Mouse (Mus musculus) duodenum, adult 2 months (tissue): ENCODE data around the gene Rnf225. TPM values are rescaled to one million over a fixed set of nuclear protein-coding genes. Genes with fewer than 3 reads are reported as not detected.

Source experiments
- polyA plus RNA-seq: library from polyadenylated mRNA; depleted of rRNA; stranded (reverse); fragments of >200 nt; gene quantifications from 2 replicates; pipeline ENCODE4 v1.2.3, GENCODE M21; 2012; ENCODE audit warnings: low replicate concordance; rRNA removed

Gene Rnf225
- 0.14 and 0.33 TPM in 2 replicates for polyA plus RNA-seq

GRCm38 (mm10) chr7:12927191-12927680 is at the start of gene Rnf225:
TSS of gene Rnf225 (plus strand) at chr7:12927416.

GRCm38 (mm10) chr7:12880911-12881660 is 46.1 kb upstream of the Rnf225 start, which contains the start of gene Zfp128:
TSS of gene Zfp128 (plus strand) at chr7:12881177.

GRCm38 (mm10) chr7:12897655-12898410 is 29.4 kb upstream of the Rnf225 start, which contains the start of gene Zscan22:
TSS of gene Zscan22 (plus strand) at chr7:12897815.

GRCm38 (mm10) chr7:12921705-12922465 is 5.3 kb upstream of the Rnf225 start, which contains the start of gene Rps5:
TSS of gene Rps5 (plus strand) at chr7:12922290.

GRCm38 (mm10) chr7:12965678-12966091 is 38.5 kb downstream of the Rnf225 start, which contains the start of gene Zfp324:
TSS of gene Zfp324 (plus strand) at chr7:12965838.

GRCm38 (mm10) chr7:12977682-12978389 is 50.6 kb downstream of the Rnf225 start, which contains the start of gene Zfp446:
TSS of gene Zfp446 (plus strand) at chr7:12977848.

Other genes with a start within 250 kb of the Rnf225 start
- gene Vmn2r55, start 242.4 kb upstream of the Rnf225 start, polyA plus RNA-seq = not detected in 2 replicates
- gene Vmn2r56, start 192.4 kb upstream of the Rnf225 start, polyA plus RNA-seq = not detected in 2 replicates
- 0.25 and 0.32 TPM in 2 replicates for gene Zscan18, start 123.8 kb upstream of the Rnf225 start, polyA plus RNA-seq
- 0.04 and 0.11 TPM in 2 replicates for gene Zfp329, start 108.6 kb upstream of the Rnf225 start, polyA plus RNA-seq
- gene Zfp110, start 92.7 kb upstream of the Rnf225 start, polyA plus RNA-seq = 4.8 and 5.0 TPM in 2 replicates
- 0.16 TPM in 1 of 2 replicates, not detected in the other for gene Zfp128, start 46.2 kb upstream of the Rnf225 start, polyA plus RNA-seq
- gene Zscan22, start 29.6 kb upstream of the Rnf225 start, polyA plus RNA-seq = 3.3 and 4.4 TPM in 2 replicates
- 923 and 1,500 TPM in 2 replicates for gene Rps5, start 5.1 kb upstream of the Rnf225 start, polyA plus RNA-seq
- 2.2 and 3.4 TPM in 2 replicates for gene Zfp324, start 38.4 kb downstream of the Rnf225 start, polyA plus RNA-seq
- 1.6 and 2.4 TPM in 2 replicates for gene Zfp446, start 50.4 kb downstream of the Rnf225 start, polyA plus RNA-seq
- gene Slc27a5, start 70.8 kb downstream of the Rnf225 start, polyA plus RNA-seq = 0.53 and 1.1 TPM in 2 replicates
- gene Trim28, start 71.7 kb downstream of the Rnf225 start, polyA plus RNA-seq = 163 and 224 TPM in 2 replicates
- 40.6 and 44.7 TPM in 2 replicates for gene Zbtb45, start 82.6 kb downstream of the Rnf225 start, polyA plus RNA-seq
- 34.9 and 69.3 TPM in 2 replicates for gene Chmp2a, start 107.4 kb downstream of the Rnf225 start, polyA plus RNA-seq
- 110 and 111 TPM in 2 replicates for gene Ube2m, start 110.9 kb downstream of the Rnf225 start, polyA plus RNA-seq
- 1.1 and 1.6 TPM in 2 replicates for gene Mzf1, start 127.3 kb downstream of the Rnf225 start, polyA plus RNA-seq
- not detected in 2 replicates for gene Vmn1r85, start 167.8 kb downstream of the Rnf225 start, polyA plus RNA-seq
- not detected in 2 replicates for gene Vmn1r86, start 192.5 kb downstream of the Rnf225 start, polyA plus RNA-seq
- not detected in 2 replicates for gene Vmn1r87, start 212.7 kb downstream of the Rnf225 start, polyA plus RNA-seq
- not detected in 2 replicates for gene Vmn1r88, start 232.2 kb downstream of the Rnf225 start, polyA plus RNA-seq